Mouse (Mus musculus) heart, embryonic 16.5 days (tissue): Measurements from ENCODE around the gene Unk. TPM values are rescaled to one million over a fixed set of nuclear protein-coding genes. Genes with fewer than 3 reads are reported as not detected.

Source experiments
- ATAC-seq: fragments of 200-750 bp; cut with Nextera tagmentation; replicated peaks from 2 replicates; pipeline ENCODE4 v1.8.0; 2017; ENCODE audit warnings: moderate number of reproducible peaks; ENCODE audit not compliant: insufficient read depth, low FRiP score; ENCODE audit errors: extremely low read depth
- H3K27ac ChIP-seq: fragments of 300-500 bp; sonication (generic); 2 replicates; pipeline ENCODE4 v1.5.1; 2014; ENCODE audit warnings: mild to moderate bottlenecking, low read length, control low read depth, moderate library complexity
- H3K27me3 ChIP-seq: fragments of 300-500 bp; sonication (generic); 2 replicates; pipeline ENCODE4 v1.6.1; 2014; ENCODE audit warnings: low read length, mixed read lengths; ENCODE audit not compliant: control insufficient read depth, insufficient read depth
- H3K36me3 ChIP-seq: fragments of 300-500 bp; sonication (generic); 2 replicates; pipeline ENCODE4 v1.6.1; 2014; ENCODE audit not compliant: control insufficient read depth, insufficient read depth
- H3K4me1 ChIP-seq: fragments of 300-500 bp; sonication (generic); 2 replicates; pipeline ENCODE4 v1.6.1; 2014; ENCODE audit warnings: low read length, mixed read lengths; ENCODE audit not compliant: control insufficient read depth, insufficient read depth
- H3K4me2 ChIP-seq: fragments of 300-500 bp; sonication (generic); 2 replicates; pipeline ENCODE4 v1.6.1; 2014; ENCODE audit warnings: low read depth, mild to moderate bottlenecking, control low read depth, low read length
- H3K4me3 ChIP-seq: fragments of 300-500 bp; sonication (generic); 2 replicates; pipeline ENCODE4 v1.5.1; 2014; ENCODE audit warnings: mild to moderate bottlenecking, control low read depth, low read length
- H3K9ac ChIP-seq: fragments of 300-500 bp; sonication (generic); 2 replicates; pipeline ENCODE4 v1.6.1; 2014; ENCODE audit warnings: low read length, control low read depth
- H3K9me3 ChIP-seq: fragments of 300-500 bp; sonication (generic); replicated peaks from 2 replicates; pipeline ENCODE4 v1.6.1; 2016; ENCODE audit warnings: low read length; ENCODE audit not compliant: control insufficient read depth
- WGBS: fragments of 180-500 bp; shearing (Covaris S2); extraction: QIAGEN DNeasy Blood & Tissue Kit; methylation state at CpG from one replicate; pipeline ENCODE4 v1.1.7; 2014; 5-methylcytosine and 5-hydroxymethylcytosine counted together
- polyA plus RNA-seq: library from polyadenylated mRNA; unstranded; fragments of >200 nt; fragmentation: Nextera tagmentation; extraction: Ambion mirVana; gene quantifications from 2 replicates; pipeline ENCODE4 v1.2.1, GENCODE M21; 2015

Gene Unk
- 22.7 and 23.2 TPM in 2 replicates for polyA plus RNA-seq

GRCm38 (mm10) chr11:116030088-116030897 is at the start of gene Unk:
Unk (plus strand) TSS chr11:116030322.
- Histone ChIP-seq H3K4me2 (peak within 1 kb of the TSS; percentile 85), H3K9me3 (no peaks in the 10 kb centered on the region), H3K9ac (peak within 1 kb of the TSS; percentile 97), H3K4me3 (peak within 1 kb of the TSS; percentile 83), H3K27me3 (no peaks in the 10 kb centered on the region), H3K36me3 (no peaks in the 10 kb centered on the region; the same call in 1 of the 2 replicates), H3K27ac (peak within 1 kb of the TSS; percentile 100), H3K4me1 (peaks cover 15% of the 10 kb centered on the region)
- ATAC-seq: peak; percentile 93
- WGBS: under 1% methylated on average over 50 of the region's 67 CpGs

GRCm38 (mm10) chr11:115982472-115982871 is 47.6 kb upstream of the Unk start:
- 88% methylated on average over 15 of the region's 15 CpGs for WGBS
- H3K36me3 ChIP-seq: no peaks in the 10 kb centered on the region
- H3K9ac ChIP-seq: no peak overlapping the region
- no peak overlapping the region for H3K4me2 ChIP-seq
- no peaks in the 10 kb centered on the region for H3K4me1 ChIP-seq
- H3K27ac ChIP-seq: no peak overlapping the region
- no peaks in the 10 kb centered on the region for H3K9me3 ChIP-seq
- no peak overlapping the region for H3K4me3 ChIP-seq
- H3K27me3 ChIP-seq: peaks cover 5% of the 10 kb centered on the region; the same call in 1 of the 2 replicates
- ATAC-seq: no peak

- no peak for ATAC-seq
- WGBS: 67% methylated on average over 8 of the region's 8 CpGs
Measured at GRCm38 (mm10) chr11:115983291-115983690, 46.8 kb upstream of the Unk start.

GRCm38 (mm10) chr11:115989686-115990085 is 40.4 kb upstream of the Unk start:
- Histone ChIP-seq H3K27ac (no peak overlapping the region), H3K4me3 (0 out of 2 replicates have a peak overlapping the region, but pooled peaks have one; percentile 16)

More at GRCm38 (mm10) chr11:115983291-115983690, 46.8 kb upstream of the Unk start:
- no peaks in the 10 kb centered on the region for H3K36me3 ChIP-seq
- no peak overlapping the region for H3K27ac ChIP-seq
- H3K4me3 ChIP-seq: no peak overlapping the region
- no peak overlapping the region for H3K4me2 ChIP-seq
- no peaks in the 10 kb centered on the region for H3K4me1 ChIP-seq
- H3K27me3 ChIP-seq: no peaks in the 10 kb centered on the region
- H3K9ac ChIP-seq: no peak overlapping the region
- H3K9me3 ChIP-seq: no peaks in the 10 kb centered on the region

GRCm38 (mm10) chr11:115992098-115992497 is 38.0 kb upstream of the Unk start:
- no peaks in the 10 kb centered on the region for H3K4me1 ChIP-seq
- no peak for ATAC-seq
- 55% methylated on average over 4 of the region's 4 CpGs for WGBS

More at GRCm38 (mm10) chr11:115989686-115990085, 40.4 kb upstream of the Unk start:
- peaks cover 2% of the 10 kb centered on the region; the same call in 1 of the 2 replicates for H3K27me3 ChIP-seq
- no peak for ATAC-seq
- no peaks in the 10 kb centered on the region for H3K36me3 ChIP-seq
- peak overlapping the region; percentile 29; the same call in 1 of the 2 replicates for H3K9ac ChIP-seq
- WGBS: 25% methylated on average over 15 of the region's 15 CpGs
- no peaks in the 10 kb centered on the region for H3K9me3 ChIP-seq
- no peaks in the 10 kb centered on the region for H3K4me1 ChIP-seq
- peak overlapping the region; percentile 40 for H3K4me2 ChIP-seq

GRCm38 (mm10) chr11:115995256-115995655 is 34.9 kb upstream of the Unk start:
- H3K4me3 ChIP-seq: no peak overlapping the region
- no peak for ATAC-seq
- H3K9me3 ChIP-seq: no peaks in the 10 kb centered on the region
- no peak overlapping the region for H3K9ac ChIP-seq
- H3K27me3 ChIP-seq: peaks cover 2% of the 10 kb centered on the region; the same call in 1 of the 2 replicates
- H3K27ac ChIP-seq: no peak overlapping the region
- 0 out of 2 replicates have a peak, but pooled peaks cover 2% of the 10 kb centered on the region for H3K4me1 ChIP-seq
- 80% methylated on average over 3 of the region's 3 CpGs for WGBS
- no peaks in the 10 kb centered on the region for H3K36me3 ChIP-seq
- no peak overlapping the region for H3K4me2 ChIP-seq

More at GRCm38 (mm10) chr11:115992098-115992497, 38.0 kb upstream of the Unk start:
- no peak overlapping the region for H3K27ac ChIP-seq
- no peak overlapping the region for H3K4me3 ChIP-seq
- H3K9ac ChIP-seq: no peak overlapping the region
- H3K9me3 ChIP-seq: no peaks in the 10 kb centered on the region
- peaks cover 2% of the 10 kb centered on the region; the same call in 1 of the 2 replicates for H3K27me3 ChIP-seq
- no peak overlapping the region for H3K4me2 ChIP-seq
- H3K36me3 ChIP-seq: no peaks in the 10 kb centered on the region

GRCm38 (mm10) chr11:115997047-115997446 is 33.1 kb upstream of the Unk start:
- no peaks in the 10 kb centered on the region for H3K9me3 ChIP-seq
- H3K4me1 ChIP-seq: 0 out of 2 replicates have a peak, but pooled peaks cover 2% of the 10 kb centered on the region
- H3K9ac ChIP-seq: no peak overlapping the region
- no peak overlapping the region for H3K4me3 ChIP-seq
- H3K27ac ChIP-seq: no peak overlapping the region
- no peak for ATAC-seq
- WGBS: 67% methylated on average over 4 of the region's 4 CpGs
- peaks cover 2% of the 10 kb centered on the region; the same call in 1 of the 2 replicates for H3K27me3 ChIP-seq
- H3K4me2 ChIP-seq: no peak overlapping the region
- H3K36me3 ChIP-seq: no peaks in the 10 kb centered on the region

- H3K27me3 ChIP-seq: peaks cover 2% of the 10 kb centered on the region; the same call in 1 of the 2 replicates
- H3K4me1 ChIP-seq: 0 out of 2 replicates have a peak, but pooled peaks cover 2% of the 10 kb centered on the region
- H3K9ac ChIP-seq: no peak overlapping the region
- no peaks in the 10 kb centered on the region for H3K36me3 ChIP-seq
- H3K9me3 ChIP-seq: no peaks in the 10 kb centered on the region
- ATAC-seq: no peak
- no peak overlapping the region for H3K27ac ChIP-seq
- WGBS: 53% methylated on average over 5 of the region's 5 CpGs
- no peak overlapping the region for H3K4me3 ChIP-seq
- no peak overlapping the region for H3K4me2 ChIP-seq
Measured at GRCm38 (mm10) chr11:115997662-115998061, 32.5 kb upstream of the Unk start.

GRCm38 (mm10) chr11:115999027-115999426 is 31.1 kb upstream of the Unk start:
- H3K4me2 ChIP-seq: no peak overlapping the region
- H3K36me3 ChIP-seq: no peaks in the 10 kb centered on the region
- no peak overlapping the region for H3K4me3 ChIP-seq
- no peaks in the 10 kb centered on the region for H3K27me3 ChIP-seq
- 46% methylated on average over 7 of the region's 7 CpGs for WGBS
- ATAC-seq: no peak
- no peaks in the 10 kb centered on the region; the same call in 1 of the 2 replicates for H3K9me3 ChIP-seq
- 0 out of 2 replicates have a peak, but pooled peaks cover 2% of the 10 kb centered on the region for H3K4me1 ChIP-seq
- H3K9ac ChIP-seq: no peak overlapping the region
- no peak overlapping the region for H3K27ac ChIP-seq
